Comparison of ENCODE assay signal across 19 mouse cellular contexts in the genomic region with DNA sequence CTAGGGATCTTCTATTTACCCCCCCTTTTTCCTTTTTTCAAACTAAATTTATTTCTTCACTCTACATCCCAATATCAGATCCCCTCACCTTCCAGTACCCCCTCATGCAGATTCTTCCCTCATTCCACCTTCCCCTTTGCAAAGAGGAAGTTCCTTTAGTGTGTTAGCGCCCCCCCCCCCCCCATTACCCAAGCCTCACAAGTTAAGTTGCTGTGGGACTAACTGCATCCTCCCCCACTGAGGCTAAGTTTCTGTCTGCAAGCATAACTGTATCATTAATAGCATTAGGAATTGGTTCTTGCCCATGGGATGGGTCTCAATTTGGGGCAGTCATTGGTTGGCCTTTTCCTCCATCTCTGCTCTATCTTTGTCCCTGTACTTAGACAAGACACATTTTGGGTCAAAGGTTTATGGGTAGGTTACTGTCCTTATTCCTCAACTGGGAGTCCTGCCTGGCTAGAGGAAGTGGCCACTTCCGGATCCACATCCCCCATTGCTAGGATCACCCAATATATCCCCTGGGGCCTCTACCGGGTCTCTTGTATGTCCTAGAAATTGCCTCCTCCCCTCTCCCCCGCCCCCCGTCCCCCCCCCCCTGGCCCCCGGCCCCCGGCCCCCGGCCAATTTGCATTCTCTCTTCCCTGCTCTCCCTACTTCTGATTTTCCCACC. TPM values are rescaled to one million over a fixed set of nuclear protein-coding genes. Genes with fewer than 3 reads are reported as not detected.
A peak's percentile ranks its signal among the peaks of the same experiment; 100 is the strongest.
DNase-seq lines count a peak whose midpoint lies in the region; ATAC-seq and TF ChIP-seq lines count a peak whose summit lies in the region.
"Had no signal": no experiment of that assay in that cellular context is flagged by ENCODE, and none has a peak within 500 bp of the region (broad histone marks: within the 10 kb centered on the region; RNA-seq: fewer than 3 reads in every experiment).

No protein-coding gene starts in this region.

- no peaks in the 10 kb centered on the region for H3K36me3 ChIP-seq in intestine, postnatal 0 days (ENCODE audit: control insufficient read depth, insufficient read depth)
- no peaks in the 10 kb centered on the region for H3K36me3 ChIP-seq in intestine, embryonic 15.5 days
- no peaks in the 10 kb centered on the region for H3K36me3 ChIP-seq in lung, postnatal 0 days (ENCODE audit: insufficient read depth, low read length)
- no peaks in the 10 kb centered on the region for H3K36me3 ChIP-seq in midbrain, embryonic 14.5 days (ENCODE audit: control insufficient read depth, insufficient read depth, low read length)
- H3K36me3 ChIP-seq: embryonic facial prominence, embryonic 15.5 days; forebrain, embryonic 15.5 days; kidney, embryonic 15.5 days; limb, embryonic 13.5 days had no signal

- H3K9me3 ChIP-seq in intestine, postnatal 0 days (ENCODE audit: control insufficient read depth) = no peaks in the 10 kb centered on the region
- H3K9me3 ChIP-seq in intestine, embryonic 15.5 days = no peaks in the 10 kb centered on the region
- no peaks in the 10 kb centered on the region for H3K9me3 ChIP-seq in lung, postnatal 0 days (ENCODE audit: low read length)
- H3K9me3 ChIP-seq in midbrain, embryonic 14.5 days (ENCODE audit: control insufficient read depth, low read length) = no peaks in the 10 kb centered on the region
- H3K9me3 ChIP-seq: embryonic facial prominence, embryonic 15.5 days; forebrain, embryonic 15.5 days; kidney, embryonic 15.5 days; limb, embryonic 13.5 days had no signal

- peaks cover 33% of the 10 kb centered on the region for H3K4me1 ChIP-seq in intestine, postnatal 0 days (replicated peaks; ENCODE audit: control insufficient read depth, insufficient read depth, low read length)
- H3K4me1 ChIP-seq in intestine, embryonic 15.5 days (replicated peaks) = peaks cover 20% of the 10 kb centered on the region; the same call in 1 of the 2 replicates
- peaks cover 51% of the 10 kb centered on the region for H3K4me1 ChIP-seq in lung, postnatal 0 days (ENCODE audit: insufficient read depth, low read depth, low read length)
- H3K4me1 ChIP-seq in midbrain, embryonic 14.5 days (ENCODE audit: control insufficient read depth, insufficient read depth, low read length) = no peaks in the 10 kb centered on the region
- H3K4me1 ChIP-seq: forebrain, embryonic 15.5 days had no signal

- ATAC-seq in intestine, postnatal 0 days = no peak
- ATAC-seq in intestine, embryonic 15.5 days = no peak
- ATAC-seq in lung, postnatal 0 days = no peak
- peak; percentile 63 for ATAC-seq in megakaryocyte, adult 5-6 weeks (ENCODE audit: poor library complexity, severe bottlenecking)
- no peak for ATAC-seq in midbrain, embryonic 14.5 days (ENCODE audit: low FRiP score, low TSS enrichment)
- ATAC-seq: forebrain, embryonic 15.5 days; hindbrain, embryonic 16.5 days had no signal

- no peak for TF ChIP-seq CTCF in intestine, postnatal 0 days (IDR thresholded peaks at IDR 0.05; ENCODE audit: low read depth)
- no peak for TF ChIP-seq CTCF in lung, postnatal 0 days (IDR thresholded peaks at IDR 0.05)

- 80% methylated on average over 7 of the region's 8 CpGs for WGBS in intestine, postnatal 0 days
- 84% methylated on average over 5 of the region's 8 CpGs for WGBS in intestine, embryonic 15.5 days
- 55% methylated on average over 3 of the region's 8 CpGs for WGBS in lung, postnatal 0 days
- 92% methylated on average over 7 of the region's 8 CpGs for WGBS in midbrain, embryonic 14.5 days

- DNase-seq in lung, postnatal 0 days (ENCODE audit: low spot score) = no peak
- DNase-seq in lung, postnatal 36 days = no peak
- no peak for DNase-seq in left cerebral cortex, postnatal 14 days (ENCODE audit: low spot score in 2 of 2)
- no peak for DNase-seq in midbrain, embryonic 14.5 days
- DNase-seq in urinary bladder, postnatal 36 days (ENCODE audit: low spot score in 2 of 2) = no peak
- DNase-seq: adrenal gland, adult 2 months; gastrocnemius, postnatal 25 days; right cerebral cortex, postnatal 14 days; spleen, adult 18-20 months; thymus, postnatal 25 days had no signal

- no peak overlapping the region for H3K4me3 ChIP-seq in intestine, postnatal 0 days (ENCODE audit: low read depth, low read length)
- H3K4me3 ChIP-seq in intestine, embryonic 15.5 days (replicated peaks) = no peak overlapping the region
- H3K4me3 ChIP-seq in lung, postnatal 0 days (ENCODE audit: low read depth, low read length) = no peak overlapping the region
- no peak overlapping the region for H3K4me3 ChIP-seq in midbrain, embryonic 14.5 days (replicated peaks; ENCODE audit: low read depth, low read length)
- H3K4me3 ChIP-seq: embryonic facial prominence, embryonic 15.5 days; forebrain, embryonic 15.5 days; kidney, embryonic 15.5 days; limb, embryonic 13.5 days had no signal

- H3K27ac ChIP-seq in intestine, postnatal 0 days (ENCODE audit: low read depth, low read length) = 0 out of 2 replicates have a peak overlapping the region, but pooled peaks have one; percentile 15
- no peak overlapping the region for H3K27ac ChIP-seq in intestine, embryonic 15.5 days
- H3K27ac ChIP-seq in lung, postnatal 0 days (ENCODE audit: low read length) = 0 out of 2 replicates have a peak overlapping the region, but pooled peaks have one; percentile 1
- no peak overlapping the region for H3K27ac ChIP-seq in midbrain, embryonic 14.5 days (replicated peaks; ENCODE audit: low read depth, low read length)
- H3K27ac ChIP-seq: embryonic facial prominence, embryonic 15.5 days; forebrain, embryonic 15.5 days; kidney, embryonic 15.5 days; limb, embryonic 13.5 days had no signal

- no peak for TF ChIP-seq EP300 in lung, postnatal 0 days (IDR thresholded peaks at IDR 0.05)

- intact Hi-C loops in left cerebral cortex, postnatal 14 days (cut with DNase I) = no loop called here

- H3K27me3 ChIP-seq in intestine, postnatal 0 days (replicated peaks; ENCODE audit: control insufficient read depth, insufficient read depth, low read length) = no peaks in the 10 kb centered on the region
- no peaks in the 10 kb centered on the region for H3K27me3 ChIP-seq in intestine, embryonic 15.5 days (replicated peaks)
- no peaks in the 10 kb centered on the region for H3K27me3 ChIP-seq in lung, postnatal 0 days (replicated peaks; ENCODE audit: insufficient read depth, low read length)
- no peaks in the 10 kb centered on the region for H3K27me3 ChIP-seq in midbrain, embryonic 14.5 days (ENCODE audit: control insufficient read depth, insufficient read depth, low read length)
- H3K27me3 ChIP-seq: embryonic facial prominence, embryonic 15.5 days; forebrain, embryonic 15.5 days; kidney, embryonic 15.5 days; limb, embryonic 13.5 days had no signal

- H3K4me2 ChIP-seq in intestine, postnatal 0 days (replicated peaks; ENCODE audit: low read depth) = no peak overlapping the region
- H3K4me2 ChIP-seq in intestine, embryonic 15.5 days (replicated peaks) = no peak overlapping the region
- no peak overlapping the region for H3K4me2 ChIP-seq in lung, postnatal 0 days (replicated peaks; ENCODE audit: low read depth, low read length)
- H3K4me2 ChIP-seq in midbrain, embryonic 14.5 days (ENCODE audit: low read length) = no peak overlapping the region
- H3K4me2 ChIP-seq: embryonic facial prominence, embryonic 15.5 days; forebrain, embryonic 15.5 days; kidney, embryonic 15.5 days; limb, embryonic 13.5 days; midbrain, embryonic 11.5 days had no signal

- H3K9ac ChIP-seq in intestine, postnatal 0 days (ENCODE audit: low read depth, low read length) = no peak overlapping the region
- H3K9ac ChIP-seq in intestine, embryonic 15.5 days = no peak overlapping the region
- no peak overlapping the region for H3K9ac ChIP-seq in lung, postnatal 0 days (replicated peaks; ENCODE audit: low read depth)
- H3K9ac ChIP-seq in midbrain, embryonic 14.5 days (replicated peaks; ENCODE audit: low read length) = no peak overlapping the region
- H3K9ac ChIP-seq: embryonic facial prominence, embryonic 15.5 days; forebrain, embryonic 15.5 days; kidney, embryonic 15.5 days; limb, embryonic 13.5 days had no signal

RNA-seq across cellular contexts. Expression of gene Susd6, which starts 44.7 kb away (rescaled TPM):
- 16.9 and 17.6 TPM in 2 replicates for polyA plus RNA-seq in intestine, postnatal 0 days (2015; fragmentation: Nextera tagmentation; extraction: Ambion mirVana)
- polyA plus RNA-seq in intestine, embryonic 15.5 days (2015; fragmentation: Nextera tagmentation; extraction: Ambion mirVana) = 16.9 and 18.7 TPM in 2 replicates
- 26.5 and 34.9 TPM in 2 replicates for polyA plus RNA-seq in lung, postnatal 0 days (2015; fragmentation: Nextera tagmentation; extraction: Ambion mirVana)
- 26.8 and 26.9 TPM in 2 replicates for total RNA-seq in megakaryocyte, adult 5-6 weeks (2015)
- total RNA-seq in megakaryocyte, adult 5-6 weeks (2017) = 37.1 and 38.3 TPM in 2 replicates
- 10 to 100 TPM; 27.0 to 29.5 TPM for total RNA-seq in left cerebral cortex, postnatal 14 days (2021)
- 8.8 and 14.3 TPM in 2 replicates for polyA plus RNA-seq in midbrain, embryonic 14.5 days (2014; fragmentation: Nextera tagmentation; extraction: Ambion mirVana)

Comparison
In these comparisons a context has a peak if more than half of its experiments do, and no peak if none do; other contexts are left out.
1. H3K27ac ChIP-seq: peak in intestine, postnatal 0 days (single experiment) and lung, postnatal 0 days (single experiment); none in intestine, embryonic 15.5 days (single experiment) and midbrain, embryonic 14.5 days (single experiment).